Mouse (Mus musculus): Measurements from ENCODE around the gene Adcy7. TPM values are rescaled to one million over a fixed set of nuclear protein-coding genes. Genes with fewer than 3 reads are reported as not detected.

The Adcy7 gene
- polyA plus RNA-seq, 1 experiment, result 5.4 TPM

DNA sequence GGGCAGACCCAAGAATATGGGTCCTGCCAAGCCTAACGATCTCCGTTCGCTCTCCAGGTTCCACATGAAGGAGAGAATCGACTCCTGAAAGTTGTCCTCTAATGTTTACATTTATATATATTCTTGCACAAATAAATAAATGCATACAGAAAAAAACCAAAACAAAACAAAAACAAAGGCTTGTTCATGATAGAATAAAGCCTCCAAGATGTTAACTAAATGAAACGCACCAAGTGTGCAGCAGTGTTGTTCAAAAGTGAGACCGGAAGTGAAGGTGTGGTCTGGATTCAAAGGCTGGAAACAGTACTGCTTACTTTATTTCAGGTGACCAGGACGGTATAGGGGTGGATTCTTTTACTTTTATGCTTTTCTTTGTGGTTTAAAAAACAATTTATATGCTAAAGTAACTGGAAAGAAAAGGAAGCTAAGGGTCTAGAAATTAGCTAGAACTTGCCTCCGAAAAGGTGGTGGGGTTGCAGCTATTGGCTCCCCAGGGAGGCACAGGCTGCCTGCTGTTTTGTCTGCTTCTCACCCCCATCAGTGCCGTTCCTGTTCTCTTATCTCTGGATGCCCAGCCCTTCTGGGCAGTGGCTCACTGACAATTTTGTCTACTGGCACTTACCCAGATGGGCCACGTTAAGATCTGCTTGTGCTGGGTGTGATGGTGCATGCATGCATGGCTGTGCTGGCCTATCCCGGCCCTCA lies 90.4 kb downstream of the Adcy7 start:
- peak overlapping the region; percentile 77 for H3K27ac ChIP-seq (ENCODE audit: control insufficient read depth, insufficient read depth, low read depth, low read length)
- peaks cover 8% of the 10 kb centered on the region for H3K4me1 ChIP-seq (ENCODE audit: control insufficient read depth, insufficient read depth, low read length)
- H3K4me3 ChIP-seq (ENCODE audit: control insufficient read depth, low read depth, low read length), result peak overlapping the region; percentile 98
- TF ChIP-seq POLR2A (IDR thresholded peaks at IDR 0.05; ENCODE audit: control insufficient read depth, low read depth, low read length), result no peak
- no peak for TF ChIP-seq CTCF (IDR thresholded peaks at IDR 0.05; ENCODE audit: control insufficient read depth, insufficient read depth, insufficient replicate concordance, low read depth, low read length)
- no peaks in the 10 kb centered on the region for H3K27me3 ChIP-seq (ENCODE audit: control insufficient read depth, insufficient read depth, low read length)
- H3K36me3 ChIP-seq (ENCODE audit: control insufficient read depth, insufficient read depth, low read length), result no peaks in the 10 kb centered on the region

DNA sequence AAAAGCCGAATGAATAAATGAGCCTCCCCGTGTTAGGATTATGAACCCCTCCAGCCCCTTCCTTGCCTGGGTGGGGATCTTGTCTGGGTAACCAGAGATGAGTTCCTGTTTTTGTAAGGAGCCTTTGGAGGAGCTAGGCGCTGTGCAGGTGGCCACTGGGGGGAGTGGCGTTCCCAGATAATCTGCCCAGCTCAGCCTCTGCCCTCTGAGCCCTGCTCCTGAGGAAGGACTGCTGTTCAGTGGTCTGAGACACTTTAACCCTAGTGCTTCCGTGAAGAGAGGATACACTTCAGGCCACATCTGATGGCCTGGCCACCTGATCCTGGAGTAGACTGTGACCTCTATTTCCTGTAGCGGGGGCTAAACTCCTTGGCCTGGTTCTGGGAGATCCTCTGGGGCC lies 97.0 kb downstream of the Adcy7 start:
- H3K4me3 ChIP-seq (ENCODE audit: control insufficient read depth, low read depth, low read length), result no peak overlapping the region
- TF ChIP-seq POLR2A (IDR thresholded peaks at IDR 0.05; ENCODE audit: control insufficient read depth, low read depth, low read length), result no peak
- TF ChIP-seq CTCF (IDR thresholded peaks at IDR 0.05; ENCODE audit: control insufficient read depth, insufficient read depth, insufficient replicate concordance, low read depth, low read length), result no peak; the same call in 1 of the 2 replicates
- H3K27me3 ChIP-seq (ENCODE audit: control insufficient read depth, insufficient read depth, low read length), result no peaks in the 10 kb centered on the region
- H3K4me1 ChIP-seq (ENCODE audit: control insufficient read depth, insufficient read depth, low read length), result no peaks in the 10 kb centered on the region
- H3K27ac ChIP-seq (ENCODE audit: control insufficient read depth, insufficient read depth, low read depth, low read length), result no peak overlapping the region
- H3K36me3 ChIP-seq (ENCODE audit: control insufficient read depth, insufficient read depth, low read length), result no peaks in the 10 kb centered on the region

GRCm38 (mm10) chr8:88369805-88370204 lies 97.6 kb downstream of the Adcy7 start:
- no peaks in the 10 kb centered on the region for H3K27me3 ChIP-seq (ENCODE audit: control insufficient read depth, insufficient read depth, low read length)
- H3K36me3 ChIP-seq (ENCODE audit: control insufficient read depth, insufficient read depth, low read length), result no peaks in the 10 kb centered on the region
- TF ChIP-seq CTCF (IDR thresholded peaks at IDR 0.05; ENCODE audit: control insufficient read depth, insufficient read depth, insufficient replicate concordance, low read depth, low read length), result no peak
- no peak for TF ChIP-seq POLR2A (IDR thresholded peaks at IDR 0.05; ENCODE audit: control insufficient read depth, low read depth, low read length)
- H3K4me1 ChIP-seq (ENCODE audit: control insufficient read depth, insufficient read depth, low read length), result no peaks in the 10 kb centered on the region
- no peak overlapping the region for H3K27ac ChIP-seq (ENCODE audit: control insufficient read depth, insufficient read depth, low read depth, low read length)
- H3K4me3 ChIP-seq (ENCODE audit: control insufficient read depth, low read depth, low read length), result no peak overlapping the region

GRCm38 (mm10) chr8:88371522-88371921 lies 99.3 kb downstream of the Adcy7 start:
- Histone ChIP-seq H3K36me3 (ENCODE audit: control insufficient read depth, insufficient read depth, low read length) (no peaks in the 10 kb centered on the region), H3K4me3 (ENCODE audit: control insufficient read depth, low read depth, low read length) (no peak overlapping the region), H3K27ac (ENCODE audit: control insufficient read depth, insufficient read depth, low read depth, low read length) (no peak overlapping the region), H3K27me3 (ENCODE audit: control insufficient read depth, insufficient read depth, low read length) (no peaks in the 10 kb centered on the region), H3K4me1 (ENCODE audit: control insufficient read depth, insufficient read depth, low read length) (no peaks in the 10 kb centered on the region)
- TF ChIP-seq CTCF (IDR thresholded peaks at IDR 0.05; ENCODE audit: control insufficient read depth, insufficient read depth, insufficient replicate concordance, low read depth, low read length), result no peak
- TF ChIP-seq POLR2A (IDR thresholded peaks at IDR 0.05; ENCODE audit: control insufficient read depth, low read depth, low read length), result no peak

GRCm38 (mm10) chr8:88376836-88377582 lies 104.8 kb downstream of the Adcy7 start:
- Histone ChIP-seq H3K27ac (ENCODE audit: control insufficient read depth, insufficient read depth, low read depth, low read length) (no peak overlapping the region), H3K4me3 (ENCODE audit: control insufficient read depth, low read depth, low read length) (no peak overlapping the region), H3K36me3 (ENCODE audit: control insufficient read depth, insufficient read depth, low read length) (no peaks in the 10 kb centered on the region), H3K27me3 (ENCODE audit: control insufficient read depth, insufficient read depth, low read length) (no peaks in the 10 kb centered on the region), H3K4me1 (ENCODE audit: control insufficient read depth, insufficient read depth, low read length) (no peaks in the 10 kb centered on the region)
- TF ChIP-seq POLR2A (IDR thresholded peaks at IDR 0.05; ENCODE audit: control insufficient read depth, low read depth, low read length) (no peak), CTCF (IDR thresholded peaks at IDR 0.05; ENCODE audit: control insufficient read depth, insufficient read depth, insufficient replicate concordance, low read depth, low read length) (no peak)

Other genes starting within 250 kb of the Adcy7 start
- gene Cnep1r1, start 153.6 kb upstream of the Adcy7 start, polyA plus RNA-seq (2012; rRNA removed), result 14.9 and 21.1 TPM in 2 replicates
- 5.3 TPM in 2 replicates for gene Heatr3, start 134.5 kb upstream of the Adcy7 start, polyA plus RNA-seq (2012; rRNA removed)
- gene Tent4b, start 73.2 kb upstream of the Adcy7 start, polyA plus RNA-seq (2012; rRNA removed), result 83.1 and 92.8 TPM in 2 replicates
- gene Brd7, start 89.8 kb downstream of the Adcy7 start, polyA plus RNA-seq (2012; rRNA removed), result 27.2 and 30.7 TPM in 2 replicates
- 2.9 and 3.8 TPM in 2 replicates for gene Nkd1, start 249.0 kb downstream of the Adcy7 start, polyA plus RNA-seq (2012; rRNA removed)